Mouse (Mus musculus): Measurements from ENCODE around the gene She.

- no peak for TF ChIP-seq CTCF (IDR thresholded peaks at IDR 0.05; ENCODE audit: control insufficient read depth, insufficient read depth, insufficient read length)
- no peak for TF ChIP-seq MYOG (IDR thresholded peaks at IDR 0.05; ENCODE audit: control insufficient read depth, extremely low read depth, insufficient read length)
- no peak for TF ChIP-seq MAX (IDR thresholded peaks at IDR 0.05)
- no peak for TF ChIP-seq USF1 (IDR thresholded peaks at IDR 0.05; ENCODE audit: low read depth)
- no peak for TF ChIP-seq FOSL1 (IDR thresholded peaks at IDR 0.05; ENCODE audit: insufficient read depth, low read length, poor library complexity, severe bottlenecking)
- no peak for TF ChIP-seq MYOD1 (IDR thresholded peaks at IDR 0.05; ENCODE audit: control insufficient read depth, insufficient read length, low read depth)
- no peak for TF ChIP-seq CEBPB (IDR thresholded peaks at IDR 0.05; ENCODE audit: low read depth)
Measured at GRCm38 (mm10) chr3:89786275-89786674, 44.9 kb upstream of the She start.

Measured in C2C12 (cell line).